Mouse (Mus musculus) thymus, adult 2 months (tissue): ENCODE measurements around the gene 4931423N10Rik. TPM values are rescaled to one million over a fixed set of nuclear protein-coding genes. Genes with fewer than 3 reads are reported as not detected.
"Not testable (repeated sequence)": the region's sequence is repeated elsewhere in the genome, so short reads cannot be mapped to it uniquely, and the experiment has no call there.

Source experiments
- DNase-seq: peaks from one replicate; pipeline ENCODE4 v3.0.0; 2021
- H3K27ac ChIP-seq: fragments of 200-500 bp; 2 replicates; pipeline ENCODE4 v1.5.1; 2012; ENCODE audit warnings: low read length, control low read depth; ENCODE audit not compliant: control insufficient read depth, insufficient read depth
- H3K27me3 ChIP-seq: fragments of 200-500 bp; 2 replicates; pipeline ENCODE4 v1.6.1; 2012; ENCODE audit warnings: mild to moderate bottlenecking, low read length, moderate library complexity, mixed read lengths; ENCODE audit not compliant: control insufficient read depth, insufficient read depth
- H3K36me3 ChIP-seq: fragments of 200-500 bp; 2 replicates; pipeline ENCODE4 v1.6.1; 2012; ENCODE audit warnings: mild to moderate bottlenecking, low read length, moderate library complexity; ENCODE audit not compliant: control insufficient read depth, insufficient read depth
- H3K4me1 ChIP-seq: fragments of 200-500 bp; replicated peaks from 2 replicates; pipeline ENCODE4 v1.6.1; 2012; ENCODE audit warnings: low read length; ENCODE audit not compliant: control insufficient read depth, insufficient read depth
- H3K4me3 ChIP-seq: fragments of 200-500 bp; 2 replicates; pipeline ENCODE4 v1.5.1; 2012; ENCODE audit warnings: mild to moderate bottlenecking, low read length, control low read depth, moderate library complexity; ENCODE audit not compliant: control insufficient read depth, insufficient read depth
- CTCF ChIP-seq: fragments of 200-500 bp; IDR thresholded peaks from 2 replicates; pipeline ENCODE4 v1.5.1; 2012; ENCODE audit warnings: mild to moderate bottlenecking, control low read depth, low read length, moderate library complexity, borderline replicate concordance; ENCODE audit not compliant: control insufficient read depth, poor library complexity, insufficient read depth; ENCODE audit errors: extremely low read depth
- POLR2A ChIP-seq: fragments of 200-500 bp; IDR thresholded peaks from 2 replicates; pipeline ENCODE4 v1.6.1; 2012; ENCODE audit warnings: mild to moderate bottlenecking, low read length, control low read depth, moderate library complexity; ENCODE audit not compliant: control insufficient read depth, poor library complexity, insufficient read depth; ENCODE audit errors: extremely low read depth
- WGBS: fragments of 180-500 bp; shearing (Covaris S2); methylation state at CpG from one replicate; pipeline ENCODE4 v1.1.7; 2018; 5-methylcytosine and 5-hydroxymethylcytosine counted together
- polyA plus RNA-seq: library from polyadenylated mRNA; depleted of rRNA; stranded (reverse); fragments of >200 nt; gene quantifications from 2 replicates; pipeline ENCODE4 v1.2.3, GENCODE M21; 2012; rRNA removed

4931423N10Rik gene
- polyA plus RNA-seq, 1 experiment: not detected

GRCm38 (mm10) chr2:23225199-23225598 is 17.9 kb downstream of the 4931423N10Rik start:
- H3K27ac ChIP-seq: no peak overlapping the region
- no peak overlapping the region for H3K4me3 ChIP-seq
- H3K27me3 ChIP-seq: no peaks in the 10 kb centered on the region
- no peak for DNase-seq
- H3K36me3 ChIP-seq: no peaks in the 10 kb centered on the region
- TF ChIP-seq POLR2A: no peak
- no peak for TF ChIP-seq CTCF
- H3K4me1 ChIP-seq: no peaks in the 10 kb centered on the region
- 86% methylated on average over 7 of the region's 7 CpGs for WGBS

- TF ChIP-seq CTCF: no peak
- no peak for TF ChIP-seq POLR2A
- DNase-seq: no peak
- 14% methylated on average over 2 of the region's 2 CpGs for WGBS
Observed at GRCm38 (mm10) chr2:23228463-23228862, 21.2 kb downstream of the 4931423N10Rik start.

GRCm38 (mm10) chr2:23234065-23234773 is 26.9 kb downstream of the 4931423N10Rik start:
- Histone ChIP-seq H3K27ac (no peak overlapping the region), H3K4me3 (no peak overlapping the region), H3K27me3 (no peaks in the 10 kb centered on the region), H3K36me3 (no peaks in the 10 kb centered on the region), H3K4me1 (no peaks in the 10 kb centered on the region)
- no peak for DNase-seq
- TF ChIP-seq CTCF: no peak
- TF ChIP-seq POLR2A: no peak
- WGBS: 1% methylated on average over 44 of the region's 50 CpGs

More at GRCm38 (mm10) chr2:23228463-23228862, 21.2 kb downstream of the 4931423N10Rik start:
- Histone ChIP-seq H3K4me3 (no peak overlapping the region), H3K36me3 (no peaks in the 10 kb centered on the region), H3K27me3 (no peaks in the 10 kb centered on the region), H3K4me1 (no peaks in the 10 kb centered on the region), H3K27ac (no peak overlapping the region)

GRCm38 (mm10) chr2:23290991-23291390 is 83.7 kb downstream of the 4931423N10Rik start:
- not testable (repeated sequence) for H3K36me3 ChIP-seq, H3K4me1 ChIP-seq, H3K27ac ChIP-seq, H3K4me3 ChIP-seq, H3K27me3 ChIP-seq, DNase-seq
- WGBS: 55% methylated on average over 19 of the region's 19 CpGs

- Histone ChIP-seq H3K4me1 (no peaks in the 10 kb centered on the region), H3K36me3 (no peaks in the 10 kb centered on the region), H3K27ac (no peak overlapping the region), H3K4me3 (no peak overlapping the region), H3K27me3 (no peaks in the 10 kb centered on the region)
- no peak for TF ChIP-seq CTCF
- TF ChIP-seq POLR2A: no peak
- no peak for DNase-seq
- WGBS: 4% methylated on average over 1 of the region's 1 CpGs
Observed at GRCm38 (mm10) chr2:23314869-23315268, 107.6 kb downstream of the 4931423N10Rik start.

Other genes starting within 250 kb of the 4931423N10Rik start
- 138 and 148 TPM in 2 replicates for gene Abi1, start 167.2 kb upstream of the 4931423N10Rik start, polyA plus RNA-seq
- 8.8 and 11.5 TPM in 2 replicates for gene Acbd5, start 139.3 kb upstream of the 4931423N10Rik start, polyA plus RNA-seq
- gene Mastl, start 51.5 kb upstream of the 4931423N10Rik start, polyA plus RNA-seq: 1.6 and 1.9 TPM in 2 replicates
- gene Yme1l1, start 51.1 kb upstream of the 4931423N10Rik start, polyA plus RNA-seq: 7.5 and 8.0 TPM in 2 replicates
- not detected in 2 replicates for gene Nxph2, start 113.8 kb downstream of the 4931423N10Rik start, polyA plus RNA-seq